Mouse (Mus musculus): ENCODE data around the gene Rhbdd1. TPM values are rescaled to one million over a fixed set of nuclear protein-coding genes. Genes with fewer than 3 reads are reported as not detected.

Gene Rhbdd1
- 12.8 and 13.0 TPM in 2 replicates for polyA plus RNA-seq (2012; rRNA removed)

- peak within 1 kb of the TSS; percentile 82 for H3K27ac ChIP-seq (ENCODE audit: insufficient read depth, low read depth, low read length)
- peaks cover 3% of the 10 kb centered on the region; the same call in 1 of the 2 replicates for H3K4me1 ChIP-seq (ENCODE audit: control insufficient read depth, insufficient read depth, low read length)
- DNase-seq, result peak; percentile 98
- H3K4me3 ChIP-seq (ENCODE audit: insufficient read depth, low read depth, low read length), result peak within 1 kb of the TSS; percentile 76
- peaks cover 1% of the 10 kb centered on the region; the same call in 1 of the 2 replicates for H3K27me3 ChIP-seq (replicated peaks; ENCODE audit: control insufficient read depth, insufficient read depth, low read length)
- TF ChIP-seq CTCF (conservative IDR thresholded peaks at IDR 0.05; ENCODE audit: insufficient read depth, insufficient read length, low read depth, low read length) (no peak), POLR2A (IDR thresholded peaks at IDR 0.05; ENCODE audit: low read depth, low read length) (peak; percentile 92)
- no peaks in the 10 kb centered on the region for H3K36me3 ChIP-seq (ENCODE audit: control insufficient read depth, insufficient read depth, low read length)
- 5% methylated on average over 47 of the region's 47 CpGs for WGBS
These were observed at the start of gene Rhbdd1 for GRCm38 (mm10) chr1:82316111-82316745. Rhbdd1 (plus strand) TSS chr1:82316452.

- Histone ChIP-seq H3K27ac (ENCODE audit: insufficient read depth, low read depth, low read length) (no peak overlapping the region), H3K4me1 (ENCODE audit: control insufficient read depth, insufficient read depth, low read length) (no peaks in the 10 kb centered on the region), H3K4me3 (ENCODE audit: insufficient read depth, low read depth, low read length) (no peak overlapping the region), H3K36me3 (ENCODE audit: control insufficient read depth, insufficient read depth, low read length) (no peaks in the 10 kb centered on the region), H3K27me3 (replicated peaks; ENCODE audit: control insufficient read depth, insufficient read depth, low read length) (no peaks in the 10 kb centered on the region)
- 55% methylated on average over 4 of the region's 4 CpGs for WGBS
- no peak for DNase-seq
- TF ChIP-seq POLR2A (IDR thresholded peaks at IDR 0.05; ENCODE audit: low read depth, low read length) (no peak), CTCF (conservative IDR thresholded peaks at IDR 0.05; ENCODE audit: insufficient read depth, insufficient read length, low read depth, low read length) (no peak)
These were observed 48.7 kb upstream of the Rhbdd1 start for GRCm38 (mm10) chr1:82267547-82267946.

- DNase-seq, result no peak
- no peak overlapping the region for H3K27ac ChIP-seq (ENCODE audit: insufficient read depth, low read depth, low read length)
- no peak overlapping the region for H3K4me3 ChIP-seq (ENCODE audit: insufficient read depth, low read depth, low read length)
- peaks cover 2% of the 10 kb centered on the region; the same call in 1 of the 2 replicates for H3K36me3 ChIP-seq (ENCODE audit: control insufficient read depth, insufficient read depth, low read length)
- WGBS, result 88% methylated on average over 5 of the region's 5 CpGs
- H3K27me3 ChIP-seq (replicated peaks; ENCODE audit: control insufficient read depth, insufficient read depth, low read length), result no peaks in the 10 kb centered on the region
- no peaks in the 10 kb centered on the region; the same call in 1 of the 2 replicates for H3K4me1 ChIP-seq (ENCODE audit: control insufficient read depth, insufficient read depth, low read length)
- TF ChIP-seq CTCF (conservative IDR thresholded peaks at IDR 0.05; ENCODE audit: insufficient read depth, insufficient read length, low read depth, low read length) (no peak), POLR2A (IDR thresholded peaks at IDR 0.05; ENCODE audit: low read depth, low read length) (no peak)
These were observed 44.0 kb upstream of the Rhbdd1 start for GRCm38 (mm10) chr1:82272231-82272630.

- WGBS, result 48% methylated on average over 6 of the region's 6 CpGs
- no peak for DNase-seq
- Histone ChIP-seq H3K27ac (ENCODE audit: insufficient read depth, low read depth, low read length) (peak overlapping the region; percentile 16; the same call in 1 of the 2 replicates), H3K4me1 (ENCODE audit: control insufficient read depth, insufficient read depth, low read length) (no peaks in the 10 kb centered on the region; the same call in 1 of the 2 replicates), H3K27me3 (replicated peaks; ENCODE audit: control insufficient read depth, insufficient read depth, low read length) (no peaks in the 10 kb centered on the region), H3K36me3 (ENCODE audit: control insufficient read depth, insufficient read depth, low read length) (peaks cover 2% of the 10 kb centered on the region; the same call in 1 of the 2 replicates), H3K4me3 (ENCODE audit: insufficient read depth, low read depth, low read length) (no peak overlapping the region)
- no peak for TF ChIP-seq CTCF (conservative IDR thresholded peaks at IDR 0.05; ENCODE audit: insufficient read depth, insufficient read length, low read depth, low read length)
- TF ChIP-seq POLR2A (IDR thresholded peaks at IDR 0.05; ENCODE audit: low read depth, low read length), result no peak
These were observed 42.7 kb upstream of the Rhbdd1 start for GRCm38 (mm10) chr1:82273529-82273928.

- Histone ChIP-seq H3K27ac (ENCODE audit: insufficient read depth, low read depth, low read length) (no peak overlapping the region), H3K4me1 (ENCODE audit: control insufficient read depth, insufficient read depth, low read length) (no peaks in the 10 kb centered on the region; the same call in 1 of the 2 replicates), H3K27me3 (replicated peaks; ENCODE audit: control insufficient read depth, insufficient read depth, low read length) (no peaks in the 10 kb centered on the region), H3K4me3 (ENCODE audit: insufficient read depth, low read depth, low read length) (no peak overlapping the region), H3K36me3 (ENCODE audit: control insufficient read depth, insufficient read depth, low read length) (peaks cover 2% of the 10 kb centered on the region; the same call in 1 of the 2 replicates)
- no peak for DNase-seq
- TF ChIP-seq POLR2A (IDR thresholded peaks at IDR 0.05; ENCODE audit: low read depth, low read length) (no peak), CTCF (conservative IDR thresholded peaks at IDR 0.05; ENCODE audit: insufficient read depth, insufficient read length, low read depth, low read length) (no peak)
- 37% methylated on average over 1 of the region's 1 CpGs for WGBS
These were observed 41.9 kb upstream of the Rhbdd1 start for GRCm38 (mm10) chr1:82274361-82274760.

- no peak overlapping the region for H3K4me3 ChIP-seq (ENCODE audit: insufficient read depth, low read depth, low read length)
- H3K27me3 ChIP-seq (replicated peaks; ENCODE audit: control insufficient read depth, insufficient read depth, low read length), result no peaks in the 10 kb centered on the region
- TF ChIP-seq POLR2A (IDR thresholded peaks at IDR 0.05; ENCODE audit: low read depth, low read length), result no peak
- TF ChIP-seq CTCF (conservative IDR thresholded peaks at IDR 0.05; ENCODE audit: insufficient read depth, insufficient read length, low read depth, low read length), result no peak
- 76% methylated on average over 1 of the region's 1 CpGs for WGBS
- H3K36me3 ChIP-seq (ENCODE audit: control insufficient read depth, insufficient read depth, low read length), result peaks cover 2% of the 10 kb centered on the region; the same call in 1 of the 2 replicates
- H3K27ac ChIP-seq (ENCODE audit: insufficient read depth, low read depth, low read length), result no peak overlapping the region
- peaks cover 6% of the 10 kb centered on the region; the same call in 1 of the 2 replicates for H3K4me1 ChIP-seq (ENCODE audit: control insufficient read depth, insufficient read depth, low read length)
- no peak for DNase-seq
These were observed 36.5 kb upstream of the Rhbdd1 start for GRCm38 (mm10) chr1:82279768-82280167.

- peak; percentile 12 for DNase-seq
- no peaks in the 10 kb centered on the region for H3K36me3 ChIP-seq (ENCODE audit: control insufficient read depth, insufficient read depth, low read length)
- no peak for TF ChIP-seq POLR2A (IDR thresholded peaks at IDR 0.05; ENCODE audit: low read depth, low read length)
- no peak for TF ChIP-seq CTCF (conservative IDR thresholded peaks at IDR 0.05; ENCODE audit: insufficient read depth, insufficient read length, low read depth, low read length)
- 63% methylated on average over 6 of the region's 6 CpGs for WGBS
- H3K4me1 ChIP-seq (ENCODE audit: control insufficient read depth, insufficient read depth, low read length), result peaks cover 6% of the 10 kb centered on the region; the same call in 1 of the 2 replicates
- H3K4me3 ChIP-seq (ENCODE audit: insufficient read depth, low read depth, low read length), result no peak overlapping the region
- H3K27me3 ChIP-seq (replicated peaks; ENCODE audit: control insufficient read depth, insufficient read depth, low read length), result no peaks in the 10 kb centered on the region
- peak overlapping the region; percentile 51 for H3K27ac ChIP-seq (ENCODE audit: insufficient read depth, low read depth, low read length)
These were observed 34.4 kb upstream of the Rhbdd1 start for GRCm38 (mm10) chr1:82281823-82282222.
